Mouse (Mus musculus) small intestine, adult 2 months (tissue): ENCODE results near the gene Dlx4.

ENCODE experiments used
- CTCF ChIP-seq: fragments of 200-500 bp; IDR thresholded peaks from 2 replicates; pipeline ENCODE4 v1.5.1; 2012; ENCODE audit warnings: low read depth, mild to moderate bottlenecking, control low read depth, inconsistent platforms, low read length, moderate library complexity, mixed read lengths; ENCODE audit not compliant: insufficient replicate concordance, insufficient read length; ENCODE audit errors: extremely low read depth
- POLR2A ChIP-seq: fragments of 200-500 bp; IDR thresholded peaks from 2 replicates; pipeline ENCODE4 v1.6.1; 2012; ENCODE audit warnings: low read depth, mild to moderate bottlenecking, control low read depth, inconsistent platforms, low read length, moderate library complexity

DNA sequence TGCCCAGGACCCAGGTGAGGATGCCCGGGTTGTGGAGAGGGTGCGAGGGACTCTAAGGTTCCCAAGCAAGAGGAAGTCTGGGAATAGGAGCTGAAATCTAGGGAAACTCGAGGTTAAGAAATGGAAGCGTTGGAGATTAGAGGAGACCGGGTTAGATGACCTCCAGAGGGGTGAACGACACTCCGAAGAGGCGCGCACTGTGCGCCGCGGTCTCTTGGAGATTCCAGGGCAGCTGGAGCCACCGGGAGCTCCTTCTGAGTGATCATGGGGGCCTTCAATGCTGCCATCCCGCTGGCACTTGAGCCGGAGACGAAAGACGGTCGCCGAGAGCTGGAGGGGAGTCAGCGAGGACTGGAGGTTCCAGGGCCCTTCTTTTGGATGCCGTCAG, 25.4 kb downstream of the Dlx4 start:
- no peak for TF ChIP-seq CTCF
- TF ChIP-seq POLR2A: no peak
